Mouse (Mus musculus) monocyte, adult 2 months (primary cell): Measurements from ENCODE around the gene Zar1l.

Experiments used
- DNase-seq, 2 experiments: peaks; one replicate each; pipeline ENCODE4 v3.0.0; 2022; ENCODE audit warnings: low spot score in 2 of 2, low read depth in 1 of 2

Gene Zar1l

GRCm38 (mm10) chr5:150490285-150490684 lies 27.7 kb downstream of the Zar1l start:
- no peak for DNase-seq

GRCm38 (mm10) chr5:150485198-150485597 lies 32.8 kb downstream of the Zar1l start:
- no peak for DNase-seq

DNA sequence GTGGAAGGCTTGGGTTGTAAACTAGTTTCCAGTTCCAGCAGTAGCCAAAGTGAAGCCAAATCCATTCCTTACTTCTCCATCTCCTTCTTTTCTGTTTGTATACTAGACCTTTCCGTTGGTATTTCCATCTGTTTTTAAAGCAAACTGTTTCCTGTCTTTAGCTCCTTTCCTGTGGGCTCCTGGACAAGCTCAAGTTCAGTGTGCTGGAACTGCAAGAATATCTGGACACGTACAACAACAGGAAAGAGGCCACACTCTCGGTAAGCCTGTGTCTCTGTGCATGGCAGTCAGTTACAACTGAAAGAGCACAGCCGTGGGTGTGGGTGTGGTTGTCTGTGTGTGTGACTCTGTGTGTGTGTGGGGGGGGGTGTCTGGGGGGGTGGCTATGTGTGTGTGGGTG lies 39.4 kb downstream of the Zar1l start:
- DNase-seq, result no peak

GRCm38 (mm10) chr5:150477364-150477763 lies 40.6 kb downstream of the Zar1l start:
- no peak for DNase-seq

GRCm38 (mm10) chr5:150468431-150468830 lies 49.5 kb downstream of the Zar1l start:
- no peak for DNase-seq

DNA sequence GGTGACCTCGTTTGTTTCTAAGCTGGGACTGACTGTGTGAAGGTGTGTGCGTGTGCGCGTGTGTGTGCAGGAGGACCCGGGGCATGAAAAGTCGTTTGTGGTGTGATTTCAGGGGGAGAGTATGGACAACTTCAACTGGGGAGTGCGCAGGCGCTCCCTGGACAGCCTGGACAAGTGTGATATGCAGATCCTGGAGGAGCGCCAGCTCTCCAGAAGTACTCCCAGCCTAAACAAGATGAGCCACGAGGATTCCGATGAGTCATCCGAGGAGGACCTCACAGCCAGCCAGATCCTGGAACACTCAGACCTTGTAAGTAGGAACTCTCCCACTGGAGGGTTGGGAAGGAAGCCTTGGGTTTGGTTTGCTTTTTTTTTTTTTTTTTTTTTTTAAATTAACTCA lies 51.8 kb downstream of the Zar1l start:
- no peak for DNase-seq

DNA sequence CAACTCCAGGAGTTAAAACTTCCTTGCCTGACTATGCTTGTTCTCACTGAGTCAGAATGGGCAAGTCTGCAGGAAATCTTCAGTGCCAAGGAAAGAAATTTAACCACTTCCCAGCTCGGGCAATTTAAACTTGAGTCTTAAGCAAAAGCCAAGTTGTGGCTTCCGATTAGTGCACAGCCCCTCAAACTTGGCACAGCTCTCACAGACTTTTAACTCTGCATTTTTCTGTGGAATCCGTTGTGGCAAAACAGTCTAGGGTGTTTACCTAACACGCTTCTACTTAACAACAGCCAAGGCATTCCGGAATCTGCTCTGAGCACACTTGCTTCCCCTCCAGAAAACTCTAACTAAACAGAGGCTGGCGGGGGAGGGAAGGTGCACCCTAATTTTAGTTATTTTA lies 52.7 kb downstream of the Zar1l start:
- no peak for DNase-seq

GRCm38 (mm10) chr5:150464721-150465120 lies 53.2 kb downstream of the Zar1l start:
- no peak for DNase-seq

DNA sequence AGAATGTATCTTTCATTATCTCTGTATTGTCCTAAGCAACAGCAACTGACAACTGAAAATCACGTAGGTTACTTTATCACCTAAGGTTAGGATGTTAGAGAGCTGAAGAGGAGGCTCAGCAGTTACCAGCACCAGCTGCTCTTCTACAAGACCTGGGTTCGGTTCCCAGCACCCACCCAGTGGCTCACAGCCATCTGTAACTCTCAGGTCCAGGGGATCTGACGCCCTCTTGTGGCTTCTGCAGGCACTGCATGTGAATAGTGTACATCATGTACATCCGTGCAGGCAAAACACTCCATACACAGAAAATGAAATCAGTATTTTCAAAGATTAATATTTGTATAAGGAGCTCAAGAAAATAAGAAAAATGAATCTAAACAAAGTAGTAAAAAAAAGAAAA lies 58.2 kb downstream of the Zar1l start:
- no peak for DNase-seq

GRCm38 (mm10) chr5:150457904-150458739 lies 59.8 kb downstream of the Zar1l start:
- no peak for DNase-seq

GRCm38 (mm10) chr5:150457165-150457903 lies 60.6 kb downstream of the Zar1l start:
- no peak for DNase-seq
